Mouse (Mus musculus) brain, adult 2 months (tissue): ENCODE measurements around the gene Ssx2ip.
A peak's percentile ranks its signal among the peaks of the same experiment; 100 is the strongest.
"Not testable (repeated sequence)": the region's sequence is repeated elsewhere in the genome, so short reads cannot be mapped to it uniquely, and the experiment has no call there.

Experiments used
- DNase-seq: peaks from one replicate; pipeline ENCODE4 v3.0.0; 2011; ENCODE audit warnings: low read depth, low spot score

The Ssx2ip gene

DNA sequence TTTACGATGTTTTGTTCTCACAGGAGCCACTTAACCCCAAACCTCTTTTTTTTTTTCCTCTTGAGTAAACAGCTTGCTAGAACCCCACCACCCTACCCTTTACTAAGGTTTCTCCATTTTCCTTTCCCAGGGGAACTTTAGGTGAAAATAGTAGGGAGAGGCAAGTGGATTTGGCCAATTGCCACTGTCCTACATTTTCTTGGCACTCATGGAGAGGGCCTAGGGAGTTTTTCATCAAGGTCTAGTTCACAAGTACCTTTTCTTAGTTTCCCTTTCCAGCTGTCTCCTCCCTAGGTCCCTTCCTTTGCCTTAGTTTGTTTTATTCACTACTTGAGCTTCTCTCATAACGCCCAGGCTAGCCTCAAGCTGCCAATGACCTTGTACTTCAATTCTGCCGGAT is 672 bp upstream of the Ssx2ip start:
- DNase-seq = peak; percentile 47

DNA sequence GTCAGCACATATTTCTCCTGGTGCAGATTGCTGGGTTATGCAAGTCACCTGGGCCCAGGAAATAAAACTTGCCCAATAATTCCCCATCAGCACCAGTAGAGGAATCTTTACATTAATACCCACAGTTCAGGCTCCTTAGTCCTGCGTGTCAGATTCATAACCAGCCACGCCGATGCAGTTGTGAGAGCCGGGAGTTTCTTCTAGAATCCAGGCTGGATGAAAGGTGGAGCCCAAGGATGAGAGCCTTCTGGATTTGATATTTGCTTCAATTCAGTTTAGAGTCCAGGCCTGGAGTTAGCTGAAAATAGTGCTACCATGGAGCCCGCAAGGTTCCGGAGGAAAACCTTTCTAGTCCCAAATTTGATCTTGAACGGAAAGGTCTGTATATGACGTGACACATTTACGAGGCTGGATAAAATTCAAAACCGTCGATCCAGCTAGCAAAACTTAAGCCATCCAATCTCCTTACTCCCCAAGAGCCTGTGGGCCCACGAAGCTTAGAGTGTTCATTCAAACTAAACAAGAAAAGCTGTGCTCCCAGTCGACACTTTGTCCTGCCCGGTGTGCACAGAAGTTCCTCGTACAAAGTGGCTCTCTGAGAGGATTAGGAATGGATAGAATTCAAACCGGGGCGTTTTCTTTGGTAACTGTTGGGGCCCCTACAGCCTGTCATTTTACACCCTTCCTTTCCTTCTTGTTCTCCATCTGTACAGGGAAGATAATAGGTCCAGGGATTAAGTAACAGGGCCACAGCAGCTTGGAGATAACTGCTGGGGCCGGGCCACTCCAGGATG is 968 bp downstream of the Ssx2ip start:
- no peak for DNase-seq

DNA sequence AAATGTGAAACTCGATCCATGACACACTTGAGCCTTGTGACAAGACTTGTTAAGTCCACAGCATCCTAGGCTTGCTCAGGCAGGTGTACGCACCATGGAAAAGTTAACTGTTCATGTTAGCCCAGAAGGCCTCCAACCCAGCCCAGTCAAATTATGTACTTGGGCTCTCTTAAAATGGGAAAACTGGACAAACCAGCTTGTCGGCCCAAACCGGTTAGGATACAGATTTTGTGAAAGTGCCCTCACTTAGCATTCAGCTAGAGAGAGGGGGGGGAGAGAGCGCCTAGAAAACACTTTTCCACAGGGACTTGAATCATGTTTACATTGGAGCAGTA is 1.5 kb downstream of the Ssx2ip start:
- no peak for DNase-seq

DNA sequence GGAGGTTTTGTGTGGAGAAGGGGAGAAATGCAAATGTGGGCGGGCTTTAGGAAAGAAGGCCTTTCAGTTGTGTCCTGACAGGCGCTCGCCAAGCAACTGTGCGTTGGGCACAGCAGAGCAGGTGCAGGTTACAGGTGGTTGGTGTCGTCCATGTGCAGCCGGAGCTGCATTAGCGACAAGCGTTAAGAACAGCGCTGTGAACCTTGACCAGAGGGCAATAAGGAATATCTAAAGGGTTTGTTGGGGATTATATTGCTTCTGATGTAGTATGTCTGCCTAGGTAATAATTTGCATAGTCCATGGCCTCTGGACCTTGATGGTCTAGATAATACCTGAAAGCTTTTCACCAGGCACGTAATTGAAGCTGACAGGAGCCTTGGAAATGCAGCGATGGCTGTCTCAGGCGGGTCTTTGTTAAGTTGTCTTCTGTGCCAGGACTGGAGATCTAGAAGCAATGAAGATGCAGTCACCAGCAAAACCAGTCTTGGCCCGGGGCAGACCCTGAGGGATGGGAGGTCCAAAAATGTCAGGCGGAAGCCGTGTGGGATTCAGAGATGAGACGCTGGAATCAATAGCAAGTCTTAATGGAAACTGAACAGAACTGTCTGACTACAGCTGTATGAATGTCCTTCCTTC is 2.8 kb downstream of the Ssx2ip start:
- DNase-seq = no peak

DNA sequence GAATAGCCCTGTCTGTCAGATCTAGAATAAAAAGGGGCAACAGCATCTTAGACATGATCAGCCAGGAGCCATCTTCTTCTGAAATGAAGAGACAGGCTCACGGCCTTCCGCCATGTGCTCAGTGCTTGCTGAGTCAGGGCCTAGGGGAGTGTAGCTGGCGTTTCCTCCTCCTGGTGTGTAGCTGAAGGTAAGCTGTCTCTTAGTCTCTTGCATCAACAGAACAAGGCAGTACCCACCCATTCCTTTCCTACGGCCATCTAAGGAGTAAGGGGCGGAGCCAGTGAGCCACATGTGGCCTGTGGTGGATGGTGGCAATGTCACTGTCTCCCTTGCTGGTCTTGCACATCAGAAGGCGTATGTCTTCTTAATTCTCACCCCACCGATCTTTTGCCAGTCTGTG is 5.7 kb downstream of the Ssx2ip start:
- DNase-seq = no peak

DNA sequence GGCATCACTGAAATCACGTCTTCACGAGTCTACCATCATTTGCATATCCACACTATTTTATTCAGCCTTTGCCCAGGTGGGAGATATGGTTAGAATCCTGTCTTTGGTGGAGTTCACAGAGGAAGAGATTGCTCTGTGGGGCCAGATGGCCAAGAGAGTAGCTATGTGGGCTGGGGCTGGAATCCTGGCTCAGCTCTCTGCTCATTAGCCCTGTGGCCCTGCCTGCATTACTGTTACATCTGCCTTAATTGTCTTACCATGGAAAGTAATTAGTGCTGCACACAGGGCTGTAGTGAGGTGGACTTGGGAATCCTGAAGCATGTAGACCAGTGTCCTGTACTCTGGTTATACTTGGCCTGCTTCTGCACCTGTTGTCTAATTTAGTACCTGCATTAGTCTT is 7.6 kb downstream of the Ssx2ip start:
- peak; percentile 75 for DNase-seq

DNA sequence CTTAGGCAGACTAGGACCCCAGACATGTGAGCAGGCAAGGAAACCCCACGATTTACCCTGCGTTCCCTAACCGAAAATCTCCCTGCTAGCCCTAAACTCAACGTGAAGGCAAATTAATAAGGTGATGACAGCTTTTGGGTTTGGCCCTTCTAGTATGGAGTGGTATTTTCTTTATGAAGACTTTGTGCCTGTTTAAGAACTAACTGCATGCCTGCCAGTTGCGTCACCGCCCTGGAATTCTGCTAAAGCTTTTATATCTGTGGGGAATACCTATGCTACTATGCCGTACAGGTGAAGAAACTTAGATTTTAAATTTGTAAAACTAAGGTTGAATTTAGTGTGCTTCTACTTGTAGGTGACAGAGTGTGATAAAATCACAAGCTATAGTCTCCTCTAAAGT is 8.0 kb downstream of the Ssx2ip start:
- DNase-seq = no peak

DNA sequence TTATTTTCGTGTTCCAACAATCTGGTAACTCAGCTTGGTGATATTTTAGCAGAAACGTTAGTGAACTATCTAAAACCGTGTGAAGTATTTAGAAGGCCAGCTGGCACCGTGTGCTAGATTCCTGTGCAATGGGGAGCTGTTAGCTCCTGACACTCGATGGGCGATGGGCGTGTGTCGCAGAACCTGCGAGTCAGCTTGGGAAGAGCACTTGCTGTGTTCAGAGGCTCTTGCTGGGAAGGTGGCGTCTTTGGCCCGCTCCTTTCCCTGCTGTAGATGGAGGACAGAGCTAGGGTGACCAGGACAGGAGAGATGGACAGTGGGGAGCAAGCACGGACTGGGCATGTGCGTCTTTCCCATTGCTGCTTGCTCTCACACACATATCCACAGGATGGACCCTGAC is 8.6 kb downstream of the Ssx2ip start:
- peak; percentile 77 for DNase-seq

DNA sequence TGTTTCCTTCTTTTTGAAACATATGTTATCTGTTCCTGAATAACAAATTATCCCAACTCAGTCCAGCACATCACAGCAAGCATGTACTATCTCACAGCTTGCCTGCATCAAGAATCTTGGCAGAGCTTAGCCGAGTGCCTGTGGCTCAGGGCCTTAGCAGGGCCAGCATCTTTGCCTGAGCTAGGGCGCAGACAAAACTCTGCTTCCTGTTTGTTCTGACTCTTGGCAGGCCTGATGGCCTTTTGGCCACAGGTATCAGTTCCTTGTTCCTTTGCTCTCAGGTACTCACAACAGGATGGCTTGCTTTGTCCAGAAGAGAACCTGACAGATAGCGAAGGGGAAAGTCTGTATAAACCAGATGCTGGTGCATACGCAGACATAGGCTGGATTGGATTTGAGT is 9.6 kb downstream of the Ssx2ip start:
- peak; percentile 92 for DNase-seq

DNA sequence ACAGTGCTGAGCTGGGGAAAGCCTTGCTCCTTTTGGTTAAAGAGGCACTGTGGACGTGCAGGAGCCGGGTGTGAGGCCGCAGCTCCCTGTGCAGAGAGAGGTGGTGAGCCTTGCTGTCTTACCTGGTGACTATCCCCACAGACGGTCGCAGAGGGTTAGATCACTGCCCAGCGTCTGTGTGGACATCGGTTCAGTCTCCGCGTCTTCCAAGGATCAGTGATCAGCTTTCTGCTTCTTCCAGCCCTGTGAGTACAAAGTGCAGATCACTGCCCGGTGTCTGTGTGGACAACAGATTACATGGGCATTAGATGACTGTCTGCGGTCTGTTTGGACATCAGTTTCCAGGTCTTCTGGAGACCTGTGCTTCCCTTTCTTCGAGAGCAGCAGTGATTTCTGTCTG is 10.1 kb downstream of the Ssx2ip start:
- no peak for DNase-seq

DNA sequence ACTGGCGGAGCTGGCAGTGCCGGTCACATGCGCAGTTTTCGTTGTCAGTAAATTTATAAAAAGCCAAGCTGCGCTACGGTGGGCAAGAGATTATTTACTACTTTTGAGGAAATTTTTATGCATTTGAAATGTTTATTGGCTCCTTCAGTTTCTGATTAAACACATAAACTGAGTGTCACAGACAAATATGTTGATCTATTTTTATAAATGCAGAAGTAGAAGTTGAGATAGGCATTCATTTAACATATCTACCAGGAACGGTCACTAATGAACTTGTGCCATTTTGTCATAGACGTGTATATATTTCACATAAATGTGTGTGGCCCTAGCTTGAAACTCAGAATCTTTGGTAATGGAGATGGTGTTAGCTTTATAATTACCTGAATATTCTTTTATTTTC is 13.4 kb downstream of the Ssx2ip start:
- no peak for DNase-seq

DNA sequence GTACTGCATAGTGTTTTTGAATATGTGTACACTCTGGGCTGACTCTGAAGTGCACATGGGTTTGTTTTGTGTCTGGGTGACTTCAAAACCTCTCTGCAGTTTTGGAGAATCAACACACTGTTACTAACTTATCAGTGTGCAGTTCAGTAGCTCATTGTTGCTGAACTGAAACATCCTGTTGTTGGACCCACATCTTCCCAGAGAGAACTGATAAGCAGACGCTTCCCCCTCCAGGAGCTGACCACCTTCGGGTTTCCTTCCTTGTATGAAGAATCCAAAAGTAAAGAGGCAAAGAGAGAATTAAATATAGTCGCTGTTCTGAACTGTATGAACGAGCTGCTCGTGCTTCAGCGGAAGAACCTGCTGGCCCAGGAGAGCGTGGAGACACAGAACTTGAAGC is 14.5 kb downstream of the Ssx2ip start:
- no peak for DNase-seq

DNA sequence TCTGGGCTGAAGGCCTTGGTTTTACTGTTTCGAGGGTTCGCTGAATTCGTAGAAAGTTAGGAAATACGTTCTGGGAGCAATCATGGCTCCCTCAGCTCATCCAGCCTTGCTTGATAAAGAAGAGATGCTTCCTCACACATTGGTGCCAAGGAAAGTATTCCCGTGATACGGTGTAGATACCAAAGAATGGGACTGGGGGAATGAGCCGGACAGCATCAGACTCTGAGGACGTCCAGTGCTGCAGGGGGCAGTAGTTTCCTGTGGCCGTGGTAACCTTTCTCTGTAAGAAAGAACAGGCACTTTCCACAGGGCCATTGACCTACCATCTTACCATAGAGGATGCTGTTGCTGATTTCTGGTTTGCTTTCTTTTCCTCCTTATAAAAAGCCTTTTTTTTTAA is 15.1 kb downstream of the Ssx2ip start:
- DNase-seq = no peak

DNA sequence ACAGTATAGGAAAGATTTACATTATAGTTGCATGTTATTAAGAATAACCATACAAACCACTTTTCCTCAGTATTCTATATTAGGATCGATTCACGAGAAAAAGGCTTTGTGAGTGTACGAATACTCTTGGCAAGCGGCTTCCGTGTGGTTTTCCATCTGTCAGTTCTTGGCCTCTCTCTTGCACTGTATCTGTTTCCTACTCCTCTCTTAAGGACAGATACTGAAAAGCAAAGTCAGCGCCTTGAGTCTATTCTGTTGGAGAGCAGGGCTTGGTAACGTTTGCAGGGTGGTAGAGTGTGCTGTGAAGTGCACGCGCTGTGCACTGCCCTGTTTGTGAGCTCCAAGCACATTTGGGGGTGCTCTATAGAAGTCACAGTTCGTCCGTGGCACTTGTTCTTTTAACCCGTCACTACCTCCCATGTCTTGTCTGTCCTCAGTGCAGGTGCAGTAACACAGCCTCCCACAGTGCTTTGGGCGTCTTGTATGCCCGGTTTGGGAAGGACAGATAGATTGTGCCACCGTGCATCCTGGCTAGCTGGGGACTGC is 15.6 kb downstream of the Ssx2ip start:
- peak; percentile 85 for DNase-seq

DNA sequence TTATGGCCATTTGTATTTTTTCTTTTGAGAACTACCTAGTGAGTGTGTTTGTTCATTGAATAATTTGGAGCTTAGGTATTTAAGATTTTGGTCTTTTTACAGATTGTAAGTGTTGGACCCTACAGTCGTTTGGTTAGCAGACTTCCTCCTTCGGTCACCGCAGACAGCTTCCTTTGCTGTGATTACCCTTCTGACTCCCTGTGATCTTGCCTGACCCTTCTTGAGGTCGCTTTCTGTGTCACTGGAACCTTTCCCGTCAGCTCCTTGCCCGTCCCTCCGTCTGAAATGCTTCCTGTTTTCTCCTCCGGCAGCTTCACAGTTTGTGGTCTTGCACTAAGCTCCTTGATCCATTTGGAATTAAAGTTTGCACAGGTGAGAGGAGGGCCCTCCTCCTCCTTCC is 17.3 kb downstream of the Ssx2ip start:
- no peak for DNase-seq

DNA sequence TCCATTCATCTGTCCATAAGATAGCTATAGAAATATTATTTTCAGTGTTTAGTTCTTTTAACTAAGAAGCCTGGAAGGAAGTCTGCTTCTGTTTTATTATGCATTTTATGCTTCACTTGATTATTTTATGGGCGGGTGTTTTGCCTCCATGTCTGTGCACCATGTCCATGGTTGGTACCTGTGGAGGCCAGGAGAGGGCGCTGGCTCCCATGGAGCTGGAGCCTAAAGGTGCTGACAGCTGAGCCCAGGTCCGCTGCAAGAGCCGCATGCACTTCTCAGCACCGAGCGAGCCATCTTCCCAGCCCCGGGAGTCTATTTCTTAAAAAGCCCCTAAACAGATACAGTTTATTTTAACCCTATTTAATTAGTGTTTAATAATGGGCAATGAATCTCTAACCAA is 19.3 kb downstream of the Ssx2ip start:
- no peak for DNase-seq

DNA sequence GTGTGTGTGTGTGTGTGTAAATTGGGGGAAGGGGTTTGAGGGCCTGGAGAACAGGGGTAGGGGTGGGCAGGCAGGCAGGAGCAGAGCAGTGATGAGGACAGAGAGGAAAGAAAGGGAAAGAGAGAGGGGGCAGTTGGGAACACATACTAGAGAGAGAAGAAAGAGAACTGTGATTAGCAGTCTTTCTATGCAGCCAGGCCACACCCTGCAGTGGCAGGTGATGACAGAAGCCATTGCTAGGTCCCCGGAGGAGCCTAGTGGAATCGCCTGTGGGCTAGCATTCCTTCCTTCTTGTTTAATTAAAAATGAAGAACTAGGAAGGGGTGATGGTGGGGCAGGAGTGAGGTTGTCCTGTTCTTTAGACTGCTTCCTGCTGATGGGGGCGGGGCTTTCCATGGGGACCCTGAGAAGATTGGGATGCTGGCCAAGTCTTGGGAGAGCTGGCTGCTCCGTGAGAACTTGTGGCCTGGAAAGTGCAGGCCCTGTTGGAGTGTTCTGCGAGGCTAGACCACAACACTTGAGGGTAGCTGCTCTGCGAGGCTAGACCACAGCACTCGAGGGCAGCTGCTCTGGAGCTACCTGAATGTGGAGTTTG is 20.0 kb downstream of the Ssx2ip start:
- DNase-seq = no peak

DNA sequence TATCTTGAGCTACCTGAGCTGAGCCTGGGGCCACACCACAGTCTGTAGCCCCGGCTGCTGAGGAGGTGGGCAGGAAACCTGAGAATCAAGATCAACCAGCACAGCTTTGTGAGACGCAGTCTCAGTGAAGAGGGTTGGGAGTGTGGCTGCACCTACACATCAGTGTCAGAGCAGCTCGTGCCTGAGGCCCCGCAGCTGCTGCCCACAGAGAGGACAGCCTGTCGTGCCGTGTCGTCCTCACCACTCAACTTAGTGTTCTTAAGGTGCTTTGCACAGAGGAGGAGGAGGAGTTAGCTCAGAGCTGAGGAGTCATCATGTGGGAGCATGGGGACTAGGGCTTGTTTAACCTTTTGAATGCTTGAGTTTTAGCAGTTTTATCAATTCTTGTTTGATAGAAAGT is 21.5 kb downstream of the Ssx2ip start:
- peak; percentile 58 for DNase-seq

DNA sequence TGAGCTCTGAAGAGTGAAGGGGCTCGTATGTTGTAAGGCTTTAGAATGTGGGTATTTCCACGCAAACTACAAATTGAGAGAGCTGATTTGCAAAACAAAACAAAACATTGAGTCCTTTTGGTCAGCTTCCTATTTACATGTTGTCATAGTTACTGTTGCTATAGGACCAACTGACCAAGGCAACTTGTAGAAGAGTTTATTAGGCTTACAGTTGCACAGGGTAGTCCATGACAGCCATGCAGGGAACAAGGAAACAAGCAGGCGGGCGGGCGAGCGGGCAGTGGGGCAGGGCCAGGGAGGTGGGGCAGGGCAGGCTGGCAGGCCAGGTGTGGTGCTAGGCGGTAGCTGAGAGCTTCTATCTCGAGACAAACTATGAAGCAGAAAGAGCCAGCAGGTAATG is 22.0 kb downstream of the Ssx2ip start:
- DNase-seq = no peak

DNA sequence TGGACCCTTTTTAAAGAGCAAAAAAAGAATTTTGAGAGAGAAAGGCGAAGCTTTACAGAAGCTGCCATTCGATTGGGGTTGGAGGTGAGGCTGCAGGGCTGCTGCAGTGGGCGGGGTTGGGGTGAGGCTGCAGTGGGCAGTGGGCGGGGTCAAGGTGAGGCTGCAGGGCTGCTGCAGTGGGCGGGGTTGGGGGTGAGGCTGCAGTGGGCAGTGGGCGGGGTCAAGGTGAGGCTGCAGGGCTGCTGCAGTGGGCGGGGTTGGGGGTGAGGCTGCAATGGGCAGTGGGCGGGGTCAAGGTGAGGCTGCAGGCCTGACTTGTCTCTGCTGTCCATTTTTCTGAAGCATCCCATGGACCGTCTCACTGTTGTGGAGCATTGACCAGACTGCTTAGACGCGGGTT is 28.6 kb downstream of the Ssx2ip start:
- not testable (repeated sequence) for DNase-seq

DNA sequence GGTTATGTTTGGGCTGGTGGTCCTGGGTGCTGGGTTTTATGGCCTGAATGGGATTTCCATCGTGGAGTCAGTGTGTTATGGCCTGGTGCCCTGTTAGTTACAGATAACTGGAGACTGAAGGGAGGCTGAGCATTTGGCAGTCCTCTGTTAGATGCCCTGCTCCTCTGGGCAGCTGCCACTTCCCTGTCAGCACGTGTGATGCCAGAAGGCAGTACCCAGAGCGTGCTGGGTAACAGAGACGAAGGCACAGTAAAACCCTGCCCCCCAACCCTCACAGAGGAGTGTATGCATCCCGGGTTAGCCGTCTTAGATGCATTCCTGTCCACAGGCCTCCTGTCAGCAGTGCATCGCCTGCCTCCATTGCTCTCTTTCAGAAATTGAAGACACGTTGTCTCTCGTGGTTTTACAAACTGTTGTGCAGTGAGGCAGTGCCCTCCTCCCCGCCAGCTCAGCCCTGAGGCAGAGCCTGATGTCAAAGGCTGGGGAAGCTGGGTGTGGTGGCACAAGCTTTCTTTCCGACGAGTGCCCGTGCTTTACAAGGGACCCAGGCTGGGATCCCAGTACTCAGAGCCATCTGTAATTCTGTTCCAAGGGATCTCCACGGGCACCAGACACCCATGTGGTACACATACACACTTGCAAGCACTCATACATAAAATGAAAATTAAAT is 29.4 kb downstream of the Ssx2ip start:
- no peak for DNase-seq

DNA sequence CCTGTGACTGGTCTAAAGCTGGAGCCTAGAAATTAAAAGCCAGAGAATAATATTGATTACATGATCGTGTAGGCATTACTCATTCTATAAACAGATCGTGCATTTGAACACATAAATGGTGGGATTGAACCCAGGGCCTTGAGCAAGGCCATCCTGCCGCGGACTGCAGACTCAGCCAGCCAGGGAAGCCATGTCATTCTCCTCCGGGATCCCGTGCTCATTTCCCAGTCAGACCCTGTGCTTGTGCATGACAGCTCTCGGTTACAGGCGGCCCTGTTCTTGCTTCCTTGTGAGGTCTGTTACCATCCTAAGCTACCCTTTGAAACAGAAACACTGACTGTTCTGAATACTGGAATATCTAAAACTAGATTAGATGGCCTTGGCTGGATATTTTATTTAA is 30.2 kb downstream of the Ssx2ip start:
- DNase-seq = no peak
